9 mouse cellular contexts compared by ENCODE assay signal in genomic region chr7:15929910-15930309, GRCm38 (mm10). TPM values are rescaled to one million over a fixed set of nuclear protein-coding genes. Genes with fewer than 3 reads are reported as not detected.
A peak's percentile ranks its signal among the peaks of the same experiment; 100 is the strongest.
DNase-seq lines count a peak whose midpoint lies in the region; ATAC-seq lines count a peak whose summit lies in the region.
"Had no signal": no experiment of that assay in that cellular context is flagged by ENCODE, and none has a peak within 500 bp of the region (broad histone marks: within the 10 kb centered on the region; RNA-seq: fewer than 3 reads in every experiment).

No protein-coding gene starts in this region.

- intact Hi-C loops in left cerebral cortex, postnatal 4 days (cut with DNase I) = no loop called here

- no peak overlapping the region for H3K27ac ChIP-seq in kidney, embryonic 15.5 days
- H3K27ac ChIP-seq in stomach, embryonic 14.5 days (ENCODE audit: low read length) = no peak overlapping the region

- H3K4me2 ChIP-seq in kidney, embryonic 15.5 days = no peak overlapping the region
- H3K4me2 ChIP-seq in stomach, embryonic 14.5 days (replicated peaks; ENCODE audit: low read depth, low read length) = no peak overlapping the region

- H3K9ac ChIP-seq in kidney, embryonic 15.5 days = no peak overlapping the region
- no peak overlapping the region for H3K9ac ChIP-seq in stomach, embryonic 14.5 days (replicated peaks; ENCODE audit: low read depth, low read length)

- peak; percentile 45 for DNase-seq in left cerebral cortex, postnatal 4 days
- DNase-seq in left cerebral cortex, adult 11 months (ENCODE audit: low spot score) = no peak
- peak; percentile 64 for DNase-seq in adipocyte (ENCODE audit: low spot score)
- peak; percentile 73 for DNase-seq in gastrocnemius, adult 18-20 months (ENCODE audit: low spot score)
- peak; percentile 68 to 79 for DNase-seq in lung, postnatal 4 days
- DNase-seq in layer of hippocampus, adult 8-10 months (ENCODE audit: low spot score in 2 of 2) = no peak

- 0 out of 2 replicates have a peak, but pooled peaks have one; percentile 44 for ATAC-seq in kidney, embryonic 15.5 days (replicated peaks; ENCODE audit: low FRiP score)
- 0 out of 2 replicates have a peak, but pooled peaks have one; percentile 53 for ATAC-seq in stomach, embryonic 14.5 days (ENCODE audit: insufficient number of reproducible peaks, insufficient read depth, low FRiP score, low read depth)

- no peaks in the 10 kb centered on the region for H3K9me3 ChIP-seq in kidney, embryonic 15.5 days (replicated peaks)
- no peaks in the 10 kb centered on the region for H3K9me3 ChIP-seq in stomach, embryonic 14.5 days (ENCODE audit: control insufficient read depth, low read depth, low read length)

- H3K4me3 ChIP-seq in kidney, embryonic 15.5 days (replicated peaks) = no peak overlapping the region
- no peak overlapping the region for H3K4me3 ChIP-seq in stomach, embryonic 14.5 days (ENCODE audit: low read depth, low read length)

- no peaks in the 10 kb centered on the region for H3K27me3 ChIP-seq in kidney, embryonic 15.5 days
- no peaks in the 10 kb centered on the region for H3K27me3 ChIP-seq in stomach, embryonic 14.5 days (ENCODE audit: control insufficient read depth, insufficient read depth, low read length)

- H3K36me3 ChIP-seq in kidney, embryonic 15.5 days = no peaks in the 10 kb centered on the region; the same call in 1 of the 2 replicates
- no peaks in the 10 kb centered on the region for H3K36me3 ChIP-seq in stomach, embryonic 14.5 days (ENCODE audit: control insufficient read depth, insufficient read depth, low read length)

- WGBS in kidney, embryonic 15.5 days = 44% methylated on average over 4 of the region's 4 CpGs
- 21% methylated on average over 4 of the region's 4 CpGs for WGBS in stomach, embryonic 14.5 days

- peaks cover 9% of the 10 kb centered on the region; the same call in 1 of the 2 replicates for H3K4me1 ChIP-seq in kidney, embryonic 15.5 days
- no peaks in the 10 kb centered on the region for H3K4me1 ChIP-seq in stomach, embryonic 14.5 days (ENCODE audit: control insufficient read depth, insufficient read depth, low read length)

RNA-seq across cellular contexts. Expression of gene Selenow, which starts 7.7 kb away (rescaled TPM):
- 1,000 to 10,000 TPM; 1,074 to 1,076 TPM for total RNA-seq in left cerebral cortex, postnatal 4 days (2021)
- total RNA-seq in gastrocnemius, adult 18-20 months (2021) = 1,000 to 10,000 TPM; 1,514 to 1,837 TPM
- polyA plus RNA-seq in kidney, embryonic 15.5 days (2015; fragmentation: Nextera tagmentation; extraction: Ambion mirVana) = 745 and 748 TPM in 2 replicates
- polyA plus RNA-seq in stomach, embryonic 14.5 days (2014; fragmentation: Nextera tagmentation; extraction: Ambion mirVana) = 958 and 987 TPM in 2 replicates
- total RNA-seq in layer of hippocampus, adult 8-10 months (2022) = 1,000 to 10,000 TPM; 1,057 to 1,355 (median 1,220) TPM

RNA-seq across cellular contexts. Expression of gene Nop53, which starts 16.0 kb away (rescaled TPM):
- total RNA-seq in left cerebral cortex, postnatal 4 days (2021) = 100 to 1,000 TPM; 110 to 112 TPM
- total RNA-seq in gastrocnemius, adult 18-20 months (2021) = 10 to 100 TPM; 82.3 to 91.7 TPM
- 194 and 195 TPM in 2 replicates for polyA plus RNA-seq in kidney, embryonic 15.5 days (2015; fragmentation: Nextera tagmentation; extraction: Ambion mirVana)
- polyA plus RNA-seq in stomach, embryonic 14.5 days (2014; fragmentation: Nextera tagmentation; extraction: Ambion mirVana) = 187 and 201 TPM in 2 replicates
- 100 to 1,000 TPM; 103 to 147 (median 122) TPM for total RNA-seq in layer of hippocampus, adult 8-10 months (2022)

RNA-seq across cellular contexts. Expression of gene Ehd2, which starts 37.5 kb away (rescaled TPM):
- 1 to 10 TPM; 6.2 to 6.7 TPM for total RNA-seq in left cerebral cortex, postnatal 4 days (2021)
- total RNA-seq in gastrocnemius, adult 18-20 months (2021) = 10 to 100 TPM; 24.9 to 37.4 TPM
- 39.4 and 39.5 TPM in 2 replicates for polyA plus RNA-seq in kidney, embryonic 15.5 days (2015; fragmentation: Nextera tagmentation; extraction: Ambion mirVana)
- 36.1 and 49.9 TPM in 2 replicates for polyA plus RNA-seq in stomach, embryonic 14.5 days (2014; fragmentation: Nextera tagmentation; extraction: Ambion mirVana)
- 10 to 100 TPM in 1 of 4 experiments, 1 to 10 TPM in 3; 6.3 to 10.3 (median 8.7) TPM for total RNA-seq in layer of hippocampus, adult 8-10 months (2022)

RNA-seq across cellular contexts. Expression of gene Crxos, which starts 47.5 kb away (rescaled TPM):
- not detected for total RNA-seq in left cerebral cortex, postnatal 4 days (2021)
- not detected for total RNA-seq in gastrocnemius, adult 18-20 months (2021)
- not detected in 2 replicates for polyA plus RNA-seq in kidney, embryonic 15.5 days (2015; fragmentation: Nextera tagmentation; extraction: Ambion mirVana)
- polyA plus RNA-seq in stomach, embryonic 14.5 days (2014; fragmentation: Nextera tagmentation; extraction: Ambion mirVana) = not detected in 2 replicates
- under 1 TPM in 1 of 4 experiments, not detected in 3; 0.23 TPM for total RNA-seq in layer of hippocampus, adult 8-10 months (2022)
- total RNA-seq: gastrocnemius, adult 8-10 months had no signal

RNA-seq across cellular contexts. Expression of gene Crx, which starts 50.1 kb away (rescaled TPM):
- not detected for total RNA-seq in left cerebral cortex, postnatal 4 days (2021)
- total RNA-seq in gastrocnemius, adult 18-20 months (2021) = not detected
- not detected in 2 replicates for polyA plus RNA-seq in kidney, embryonic 15.5 days (2015; fragmentation: Nextera tagmentation; extraction: Ambion mirVana)
- not detected in 2 replicates for polyA plus RNA-seq in stomach, embryonic 14.5 days (2014; fragmentation: Nextera tagmentation; extraction: Ambion mirVana)
- not detected for total RNA-seq in layer of hippocampus, adult 8-10 months (2022)
- total RNA-seq: gastrocnemius, adult 8-10 months had no signal

Comparison
In these comparisons a context has a peak if more than half of its experiments do, and no peak if none do; other contexts are left out.
1. DNase-seq: peak in left cerebral cortex, postnatal 4 days (single experiment), adipocyte (single experiment), gastrocnemius, adult 18-20 months (single experiment) and lung, postnatal 4 days (2 of 2); none in left cerebral cortex, adult 11 months (single experiment) and layer of hippocampus, adult 8-10 months (0 of 2).